Mouse (Mus musculus) kidney, adult 18-20 months (tissue): ENCODE data around the gene Chrna1.

Experiments
- DNase-seq: peaks from one replicate; pipeline ENCODE4 v3.0.0; 2021

Chrna1 gene

DNA sequence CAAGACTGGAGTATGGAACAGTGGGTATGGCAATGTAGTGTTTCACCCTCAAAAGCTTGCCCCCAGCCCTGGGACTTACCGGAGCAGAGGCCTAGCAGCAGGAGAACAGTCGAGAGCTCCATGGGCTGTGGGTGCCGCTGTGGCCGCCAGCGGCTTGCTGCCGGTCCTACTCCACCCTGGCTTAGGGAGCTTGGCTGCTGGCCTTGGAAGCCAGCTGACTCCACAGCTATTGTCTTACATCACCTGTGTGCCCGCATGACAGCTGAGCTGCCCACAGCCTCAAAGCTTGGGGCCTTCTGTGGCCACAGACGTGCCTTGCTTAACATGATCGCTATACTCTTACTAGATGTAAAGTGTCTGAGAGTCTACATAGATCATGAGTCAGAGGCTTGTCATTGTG lies at the start of gene Chrna1:
Gene Chrna1, minus strand, starts transcription at position 173 of the 400 bp plus-strand sequence.
- no peak for DNase-seq

DNA sequence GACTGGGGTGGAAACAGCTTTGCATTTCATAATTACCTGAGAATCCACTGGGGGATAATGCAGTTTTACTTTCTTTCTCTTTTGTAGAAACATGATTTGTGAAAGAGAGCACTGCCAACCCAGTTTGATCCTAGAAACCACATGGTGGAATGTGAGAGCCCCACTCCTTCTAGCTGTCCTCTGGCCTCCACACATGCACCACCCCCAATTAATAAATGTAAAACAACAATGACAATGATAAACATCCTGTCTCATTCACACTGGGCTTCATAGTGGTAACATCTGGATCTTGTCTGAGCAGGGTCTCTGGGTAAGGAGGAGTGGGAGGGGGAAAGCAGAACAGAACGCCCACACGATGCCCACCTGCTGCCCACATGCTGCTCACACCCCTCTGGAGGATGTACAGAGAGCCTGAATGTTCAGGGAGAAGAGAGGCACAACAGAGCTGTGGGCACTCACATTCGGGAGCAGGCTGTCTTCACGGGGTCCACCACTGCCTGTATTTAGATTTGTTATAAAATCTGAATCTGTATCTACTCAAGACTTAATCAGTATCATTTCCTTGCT lies 38.4 kb upstream of the Chrna1 start:
- DNase-seq = no peak

DNA sequence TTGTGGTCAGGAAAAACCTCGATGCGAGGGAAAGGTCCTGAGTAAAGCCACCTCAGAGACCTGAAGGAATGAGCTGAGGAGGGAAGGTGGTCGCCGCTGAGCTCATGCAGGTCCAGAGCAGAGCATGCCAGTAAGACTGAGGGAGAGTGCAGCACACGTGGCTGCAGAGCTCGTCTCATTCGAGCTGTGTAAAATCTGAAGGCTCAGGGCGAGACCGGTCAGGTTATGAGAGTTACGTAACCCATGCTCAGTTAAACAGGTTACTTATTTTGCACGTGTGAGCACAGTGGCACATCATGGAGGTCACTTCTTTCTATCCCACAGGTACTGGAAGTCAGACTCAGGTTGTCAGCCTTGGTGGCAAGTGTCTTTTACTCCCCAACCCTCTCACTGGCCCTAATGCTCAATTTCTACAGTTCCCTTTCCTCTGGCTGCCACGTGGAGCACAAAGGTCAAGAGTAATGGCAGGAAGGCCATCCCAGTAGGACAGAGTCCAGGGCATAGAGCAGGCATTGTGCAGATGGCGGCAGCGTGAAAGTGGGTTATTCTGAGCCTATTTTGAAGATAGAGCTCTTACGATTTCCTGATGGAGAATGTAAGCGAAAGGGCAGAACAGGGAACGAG lies 36.4 kb upstream of the Chrna1 start:
- DNase-seq = peak; percentile 71

DNA sequence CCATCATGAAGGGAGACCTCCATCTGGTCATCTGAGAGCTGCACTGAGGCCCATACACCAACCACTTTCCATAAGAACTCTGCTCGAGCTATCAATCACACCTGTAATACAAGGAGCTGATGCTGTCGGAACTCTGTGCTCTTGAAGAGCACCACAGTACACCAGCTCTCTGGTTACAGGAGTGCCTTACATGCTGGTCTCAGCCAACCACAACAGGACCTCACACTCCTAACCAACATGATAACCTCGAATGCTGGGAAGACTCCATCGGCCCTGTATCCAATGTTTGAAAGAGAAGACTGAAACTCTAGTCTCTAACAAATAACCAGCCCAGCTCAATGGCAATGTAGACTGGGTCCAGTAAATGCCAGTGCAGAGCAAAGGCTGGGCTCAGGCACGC lies 35.3 kb upstream of the Chrna1 start:
- DNase-seq = no peak

- no peak for DNase-seq
Observed at GRCm38 (mm10) chr2:73614303-73614702, 34.2 kb upstream of the Chrna1 start.

DNA sequence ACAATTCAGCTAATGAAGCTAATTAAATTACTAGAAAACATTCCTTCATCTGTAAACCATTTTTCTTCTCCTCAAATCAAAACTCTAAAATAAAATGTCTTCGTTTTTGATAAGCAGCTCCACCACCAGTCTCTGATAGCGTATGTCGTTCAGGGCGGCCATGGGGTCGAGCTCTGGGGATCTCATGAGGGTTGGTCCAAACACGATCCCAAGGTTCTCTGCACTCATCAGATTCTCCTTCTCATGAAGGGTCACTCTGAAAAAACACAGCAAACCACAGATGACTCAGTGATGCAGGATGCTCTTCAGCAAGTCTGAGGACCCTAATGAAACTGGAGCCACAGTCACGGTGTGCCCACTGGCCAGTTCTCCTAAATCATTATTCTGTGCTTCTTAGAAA lies 32.8 kb upstream of the Chrna1 start:
- no peak for DNase-seq

DNA sequence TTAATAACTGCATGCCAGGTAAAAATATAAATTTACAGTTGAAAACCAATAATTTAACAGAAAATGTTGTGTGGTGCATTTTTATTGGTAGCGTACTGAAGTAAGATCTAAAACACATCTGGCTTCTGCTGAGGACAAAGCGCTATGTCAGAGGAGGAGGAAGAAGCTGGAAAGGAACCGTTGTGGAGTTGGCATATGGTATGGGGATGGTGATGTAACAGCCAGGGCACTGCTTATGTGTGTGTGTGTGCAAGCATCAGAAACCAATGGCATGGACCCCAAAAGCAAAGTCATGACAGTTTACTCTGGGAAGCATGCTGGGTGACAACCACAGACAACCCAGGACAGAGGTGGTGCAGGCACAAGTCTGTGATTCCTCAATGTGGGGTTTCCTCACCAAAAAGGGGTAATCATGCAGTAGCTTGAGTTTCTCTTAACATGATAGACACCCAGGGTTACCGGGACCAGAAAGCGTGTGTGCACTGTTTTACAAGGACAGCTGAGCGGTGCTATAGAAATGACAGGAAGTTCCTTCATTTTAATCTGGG lies 32.3 kb upstream of the Chrna1 start:
- no peak for DNase-seq

GRCm38 (mm10) chr2:73611798-73612197 lies 31.7 kb upstream of the Chrna1 start:
- no peak for DNase-seq

DNA sequence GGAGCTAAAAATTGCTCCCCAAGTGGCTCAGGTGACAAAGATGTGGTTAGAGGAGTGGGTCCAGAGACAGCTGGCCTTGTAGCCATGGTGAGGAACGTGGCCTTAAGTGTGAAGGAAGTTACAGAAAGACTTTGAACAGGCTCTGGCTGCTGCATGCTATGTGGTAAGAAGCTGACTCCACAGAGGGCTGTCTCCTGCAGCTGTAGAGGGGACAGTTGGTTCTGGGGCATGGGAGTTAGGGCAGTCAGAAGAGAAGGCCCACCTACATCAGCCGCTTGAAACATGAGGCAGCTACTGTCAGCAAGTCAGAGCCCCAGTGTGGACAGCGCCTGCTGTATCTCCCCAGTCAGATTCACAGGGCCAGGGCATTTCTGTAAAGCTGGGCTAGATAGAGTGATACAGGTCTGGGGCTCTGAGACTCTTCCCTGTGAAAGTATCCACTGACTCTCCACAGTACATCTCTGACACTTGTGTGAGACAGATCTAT lies 29.6 kb upstream of the Chrna1 start:
- no peak for DNase-seq

GRCm38 (mm10) chr2:73609067-73609723 lies 29.1 kb upstream of the Chrna1 start:
- peak; percentile 58 for DNase-seq

- DNase-seq = no peak
Observed at GRCm38 (mm10) chr2:73608391-73608790, 28.3 kb upstream of the Chrna1 start.

GRCm38 (mm10) chr2:73607609-73608008 lies 27.5 kb upstream of the Chrna1 start:
- no peak for DNase-seq

DNA sequence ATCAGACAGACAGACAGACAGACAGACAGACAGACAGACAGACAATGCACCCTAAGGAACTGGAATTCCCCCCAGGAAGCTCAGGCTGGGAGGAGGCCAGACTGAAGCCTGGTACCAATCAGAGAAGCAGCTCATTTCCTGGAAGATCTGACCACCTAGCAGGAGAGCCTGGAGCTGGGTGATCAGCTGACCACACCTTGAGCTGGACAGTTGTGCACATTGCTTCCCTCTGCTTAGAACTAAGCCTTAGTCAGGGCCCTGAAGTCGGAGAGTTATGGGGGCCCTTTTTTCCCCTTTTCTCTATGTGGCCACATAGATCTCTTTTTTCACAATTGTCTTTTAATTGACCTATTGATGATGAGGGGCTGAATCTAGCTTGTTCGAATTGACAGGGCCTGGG lies 27.0 kb upstream of the Chrna1 start:
- DNase-seq = no peak

GRCm38 (mm10) chr2:73606616-73607015 lies 26.5 kb upstream of the Chrna1 start:
- no peak for DNase-seq

DNA sequence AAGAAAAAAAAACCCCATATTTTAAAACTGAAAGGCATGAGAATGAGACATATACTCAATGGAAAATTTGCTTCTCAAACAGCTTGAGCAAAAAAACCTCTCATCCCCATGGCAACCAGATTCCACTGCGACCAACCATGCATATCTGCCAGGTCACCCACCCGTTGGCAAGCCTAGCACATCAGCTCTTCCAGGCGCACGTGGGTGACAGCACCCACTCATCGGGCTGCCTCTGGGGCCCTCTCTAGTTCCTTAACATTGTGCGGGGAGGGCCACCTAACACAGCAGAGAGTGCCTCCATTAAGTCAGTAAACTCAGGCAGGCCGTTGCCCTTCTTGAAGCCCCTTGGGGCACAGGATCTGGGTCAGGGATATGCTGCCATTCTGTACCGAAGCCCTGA lies 24.9 kb upstream of the Chrna1 start:
- DNase-seq = peak; percentile 43

DNA sequence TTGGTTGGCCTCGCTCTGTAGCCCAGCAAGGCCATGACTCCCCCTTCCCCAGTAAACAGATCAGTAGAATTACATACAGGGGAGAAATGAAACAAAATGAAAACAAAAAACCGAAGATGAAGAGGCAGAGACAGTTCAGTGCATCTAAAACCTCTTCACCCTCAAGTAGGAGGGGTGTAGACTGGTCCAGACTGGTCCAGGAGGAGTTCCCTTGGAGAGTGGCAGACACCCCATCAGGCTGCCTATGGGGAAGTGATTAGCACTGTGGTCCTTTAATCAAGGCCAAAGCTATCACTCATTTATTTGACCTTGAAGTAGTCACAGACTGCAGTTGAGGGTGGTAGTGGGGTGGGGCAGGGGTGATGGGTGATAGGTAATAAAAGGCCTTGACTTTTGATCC lies 24.4 kb upstream of the Chrna1 start:
- DNase-seq = no peak

GRCm38 (mm10) chr2:73600650-73601049 lies 20.5 kb upstream of the Chrna1 start:
- no peak for DNase-seq

GRCm38 (mm10) chr2:73597772-73598171 lies 17.6 kb upstream of the Chrna1 start:
- no peak for DNase-seq

DNA sequence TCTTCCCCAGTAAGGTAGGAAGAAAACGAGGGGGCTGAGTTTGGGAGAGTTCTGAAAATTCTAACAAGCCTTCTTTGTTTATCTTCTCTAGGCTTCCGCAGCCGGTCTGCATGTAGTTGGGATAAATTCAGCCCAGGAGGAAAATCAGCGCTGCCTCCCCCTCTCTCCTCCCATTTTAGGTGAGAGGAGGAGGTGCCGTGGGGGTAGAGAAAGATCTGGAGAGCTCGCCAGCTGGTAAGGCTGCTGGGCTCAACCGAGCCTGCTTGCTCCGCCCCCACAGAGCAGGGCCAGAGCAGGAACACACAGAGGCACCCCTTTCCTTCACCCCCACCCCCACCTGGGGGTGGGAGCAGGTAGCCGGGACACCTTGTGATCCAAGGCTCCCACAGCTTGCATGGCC lies 16.6 kb upstream of the Chrna1 start:
- DNase-seq = no peak

DNA sequence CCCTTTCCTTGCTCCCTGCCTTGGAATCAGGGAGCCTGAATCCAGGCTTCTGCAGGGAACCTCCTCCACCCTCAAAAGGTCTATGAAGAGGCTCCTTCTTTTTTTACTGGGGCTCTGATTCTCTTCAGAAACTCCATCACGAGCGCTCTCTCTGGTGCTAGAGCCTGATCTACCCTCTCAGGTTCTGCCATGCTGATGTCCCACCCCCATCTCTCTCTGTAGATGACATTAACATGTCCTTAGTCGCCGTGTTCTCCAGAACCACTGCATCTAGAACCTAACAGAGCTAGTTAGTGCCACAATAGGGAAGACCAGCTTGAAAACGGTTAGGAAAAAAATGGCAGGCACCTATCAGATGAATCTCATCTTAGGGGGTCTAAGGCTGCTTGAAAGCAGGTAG lies 16.2 kb upstream of the Chrna1 start:
- DNase-seq = no peak

- DNase-seq = no peak
Observed at GRCm38 (mm10) chr2:73593101-73593439, 12.9 kb upstream of the Chrna1 start.

DNA sequence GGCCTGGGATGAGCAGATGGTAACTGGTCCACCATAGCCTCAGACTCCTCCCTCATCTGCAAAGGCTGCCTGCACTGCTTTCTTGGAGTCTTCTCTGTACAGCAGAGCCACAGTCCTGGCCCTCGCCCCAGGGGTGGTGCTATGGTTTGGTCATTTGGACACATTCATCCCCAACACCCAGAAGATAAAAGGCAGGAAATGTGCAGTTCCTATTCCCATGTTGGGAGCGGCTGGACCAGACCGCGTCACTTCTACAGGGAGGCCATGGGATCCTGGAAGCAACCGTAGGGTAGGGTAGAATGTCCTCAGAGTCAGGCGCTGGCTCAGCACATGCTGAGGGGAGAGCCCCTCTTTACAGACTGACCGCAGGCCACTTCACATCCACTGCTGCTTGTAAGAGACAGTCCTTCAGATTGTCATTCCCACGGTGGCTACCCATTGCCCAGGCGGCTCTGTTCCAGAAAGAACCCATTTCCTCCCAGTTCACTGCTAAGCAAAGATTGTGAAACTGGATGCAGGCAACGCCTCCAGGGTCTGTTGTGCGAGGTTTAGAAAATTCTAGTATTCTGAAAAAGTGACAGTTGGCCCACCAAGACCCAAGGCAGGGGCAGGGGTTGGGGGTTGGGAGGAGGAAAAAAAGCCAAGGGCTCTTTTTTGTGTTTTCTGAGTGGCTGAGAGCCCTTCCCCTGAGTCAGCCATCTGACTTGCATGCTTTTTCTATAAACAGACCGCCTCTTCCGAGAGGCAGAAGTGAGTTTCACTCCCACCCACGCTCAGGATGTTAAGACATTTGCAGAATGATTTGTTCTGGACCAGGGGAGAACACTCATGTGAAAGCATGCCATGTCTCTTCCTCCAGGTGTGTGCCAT lies 12.3 kb upstream of the Chrna1 start:
- DNase-seq = peak; percentile 25

- no peak for DNase-seq
Observed at GRCm38 (mm10) chr2:73591246-73591645, 11.1 kb upstream of the Chrna1 start.
